8 mouse cellular contexts compared by ENCODE assay signal in the genomic region with DNA sequence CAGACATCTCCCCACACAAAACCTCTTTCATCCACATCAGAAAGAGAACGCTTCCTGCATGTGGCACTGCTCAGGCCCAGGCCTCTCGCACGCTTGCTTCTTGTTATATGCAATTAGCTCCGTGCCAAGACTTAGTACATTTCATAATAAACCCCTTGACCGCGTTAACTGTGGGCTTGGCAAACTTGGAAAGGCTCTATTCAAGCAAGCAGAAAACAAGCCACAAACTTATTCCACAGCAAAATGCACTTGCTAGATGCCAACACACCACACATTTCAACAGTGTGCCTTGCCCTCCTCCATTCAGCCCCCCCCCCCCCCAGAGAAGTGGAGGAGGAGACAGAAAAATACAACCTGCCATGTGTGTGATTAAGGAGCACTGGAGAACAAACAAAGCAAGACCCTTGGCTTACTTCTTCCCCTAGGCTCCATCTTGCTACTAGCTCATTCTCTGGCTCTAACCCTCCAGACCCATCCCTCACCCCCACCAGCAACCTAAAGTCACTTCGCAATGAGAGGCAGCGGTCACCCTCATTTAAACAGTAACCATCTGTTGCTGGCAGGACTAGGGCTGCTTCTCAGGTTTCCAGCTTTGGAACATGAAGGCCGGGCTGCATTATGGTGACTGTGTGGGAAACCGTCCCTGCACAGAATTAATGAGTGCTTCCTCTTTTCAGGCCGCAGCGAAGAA.
A peak's percentile ranks its signal among the peaks of the same experiment; 100 is the strongest.
DNase-seq lines count a peak whose midpoint lies in the region; ATAC-seq and TF ChIP-seq lines count a peak whose summit lies in the region.

No protein-coding gene starts in this region.

- H3K4me3 ChIP-seq in hindbrain, embryonic 13.5 days: no peak overlapping the region
- no peak overlapping the region for H3K4me3 ChIP-seq in lung, postnatal 0 days (ENCODE audit: low read depth, low read length)
- no peak overlapping the region for H3K4me3 ChIP-seq in stomach, embryonic 15.5 days (replicated peaks)

- no peak overlapping the region for H3K4me2 ChIP-seq in hindbrain, embryonic 13.5 days
- no peak overlapping the region for H3K4me2 ChIP-seq in lung, postnatal 0 days (replicated peaks; ENCODE audit: low read depth, low read length)
- no peak overlapping the region for H3K4me2 ChIP-seq in stomach, embryonic 15.5 days

- H3K27me3 ChIP-seq in hindbrain, embryonic 13.5 days: no peaks in the 10 kb centered on the region
- H3K27me3 ChIP-seq in lung, postnatal 0 days (replicated peaks; ENCODE audit: insufficient read depth, low read length): no peaks in the 10 kb centered on the region
- H3K27me3 ChIP-seq in stomach, embryonic 15.5 days (replicated peaks): no peaks in the 10 kb centered on the region

- TF ChIP-seq EP300 in lung, postnatal 0 days (IDR thresholded peaks at IDR 0.05): no peak

- no peak overlapping the region for H3K9ac ChIP-seq in hindbrain, embryonic 13.5 days
- H3K9ac ChIP-seq in lung, postnatal 0 days (replicated peaks; ENCODE audit: low read depth): no peak overlapping the region
- no peak overlapping the region for H3K9ac ChIP-seq in stomach, embryonic 15.5 days

- H3K27ac ChIP-seq in hindbrain, embryonic 13.5 days: 0 out of 2 replicates have a peak overlapping the region, but pooled peaks have one; percentile 18
- no peak overlapping the region for H3K27ac ChIP-seq in lung, postnatal 0 days (ENCODE audit: low read length)
- H3K27ac ChIP-seq in stomach, embryonic 15.5 days: peak overlapping the region; percentile 44; the same call in 1 of the 2 replicates

- peak; percentile 7 for DNase-seq in A20 (ENCODE audit: low read depth, low spot score)
- DNase-seq in embryo, embryonic 9.5 days (ENCODE audit: extremely low spot score): peak; percentile 64
- DNase-seq in lung, postnatal 0 days (ENCODE audit: low spot score): peak; percentile 68
- no peak for DNase-seq in urinary bladder, postnatal 25 days (ENCODE audit: low spot score)
- DNase-seq in B cell, adult 2 months: no peak

- H3K36me3 ChIP-seq in hindbrain, embryonic 13.5 days: no peaks in the 10 kb centered on the region
- H3K36me3 ChIP-seq in lung, postnatal 0 days (ENCODE audit: insufficient read depth, low read length): no peaks in the 10 kb centered on the region
- H3K36me3 ChIP-seq in stomach, embryonic 15.5 days: no peaks in the 10 kb centered on the region

- H3K4me1 ChIP-seq in hindbrain, embryonic 13.5 days (replicated peaks): peaks cover 8% of the 10 kb centered on the region
- no peaks in the 10 kb centered on the region for H3K4me1 ChIP-seq in lung, postnatal 0 days (ENCODE audit: insufficient read depth, low read depth, low read length)
- 0 out of 2 replicates have a peak, but pooled peaks cover 2% of the 10 kb centered on the region for H3K4me1 ChIP-seq in stomach, embryonic 15.5 days

- no peaks in the 10 kb centered on the region for H3K9me3 ChIP-seq in hindbrain, embryonic 13.5 days
- no peaks in the 10 kb centered on the region for H3K9me3 ChIP-seq in lung, postnatal 0 days (ENCODE audit: low read length)
- no peaks in the 10 kb centered on the region for H3K9me3 ChIP-seq in stomach, embryonic 15.5 days

- ATAC-seq in hindbrain, embryonic 13.5 days (ENCODE audit: low FRiP score): peak; percentile 89
- peak; percentile 67 for ATAC-seq in lung, postnatal 0 days
- ATAC-seq in stomach, embryonic 15.5 days (ENCODE audit: insufficient read depth, low FRiP score, low read depth): peak; percentile 56; the same call in 1 of the 2 replicates
- ATAC-seq in cerebellum, adult (ENCODE audit: insufficient number of reproducible peaks, low FRiP score, low TSS enrichment): no peak

- no peak for TF ChIP-seq CTCF in lung, postnatal 0 days (IDR thresholded peaks at IDR 0.05)

- 25% methylated on average over 12 of the region's 12 CpGs for WGBS in hindbrain, embryonic 13.5 days
- WGBS in lung, postnatal 0 days: 41% methylated on average over 12 of the region's 12 CpGs
- WGBS in stomach, embryonic 15.5 days: 32% methylated on average over 12 of the region's 12 CpGs

Comparison
In these comparisons a context has a peak if more than half of its experiments do, and no peak if none do; other contexts are left out.
1. DNase-seq: peak in A20 (single experiment), embryo, embryonic 9.5 days (single experiment) and lung, postnatal 0 days (single experiment); none in urinary bladder, postnatal 25 days (single experiment) and B cell, adult 2 months (0 of 2).